Comparison of ENCODE assay signal across 8 mouse cellular contexts in the genomic region with DNA sequence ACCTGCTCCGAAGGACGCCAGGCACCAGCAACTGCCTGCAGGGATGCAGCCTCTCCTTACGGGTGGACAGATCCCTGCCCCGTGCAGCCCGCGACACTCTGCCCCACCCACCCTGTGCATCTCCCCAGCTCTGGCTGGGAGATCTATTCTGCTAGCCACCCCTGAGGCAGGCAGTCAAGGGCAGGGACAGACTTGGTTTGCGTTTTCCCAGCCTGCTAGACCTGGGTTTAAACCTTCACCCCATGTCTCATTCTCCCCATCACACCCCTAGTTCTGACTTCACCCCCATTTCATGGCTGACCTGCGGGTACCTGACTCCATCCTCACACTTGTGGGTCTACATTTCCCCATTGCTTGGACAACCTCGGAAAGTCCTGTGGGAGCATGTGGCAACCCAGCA. TPM values are rescaled to one million over a fixed set of nuclear protein-coding genes. Genes with fewer than 3 reads are reported as not detected.
A peak's percentile ranks its signal among the peaks of the same experiment; 100 is the strongest.
DNase-seq lines count a peak whose midpoint lies in the region; ATAC-seq lines count a peak whose summit lies in the region.

Gene Shisal1, minus strand, starts transcription at position 101 of the 400 bp plus-strand sequence.

- WGBS in embryonic facial prominence, embryonic 15.5 days = 11% methylated on average over 9 of the region's 9 CpGs
- 11% methylated on average over 9 of the region's 9 CpGs for WGBS in midbrain, embryonic 16.5 days

- peak within 1 kb of the TSS; percentile 52 for H3K4me3 ChIP-seq in embryonic facial prominence, embryonic 15.5 days (replicated peaks)
- H3K4me3 ChIP-seq in midbrain, embryonic 16.5 days (ENCODE audit: low read depth, low read length) = peak within 1 kb of the TSS; percentile 80

- peaks cover 26% of the 10 kb centered on the region for H3K4me1 ChIP-seq in embryonic facial prominence, embryonic 15.5 days
- peaks cover 34% of the 10 kb centered on the region for H3K4me1 ChIP-seq in midbrain, embryonic 16.5 days (ENCODE audit: control insufficient read depth, insufficient read depth, low read length)

- no peak for ATAC-seq in embryonic facial prominence, embryonic 15.5 days (ENCODE audit: insufficient number of reproducible peaks, low FRiP score, low TSS enrichment, low read depth)
- ATAC-seq in midbrain, embryonic 16.5 days = no peak
- no peak for ATAC-seq in CD4-positive, CD25-positive, alpha-beta regulatory T cell, adult 4 months
- ATAC-seq in erythroblast, adult 5-6 weeks (replicated peaks; ENCODE audit: low FRiP score, poor library complexity, severe bottlenecking) = no peak

- H3K27ac ChIP-seq in embryonic facial prominence, embryonic 15.5 days (replicated peaks) = no peak within 1 kb of the TSS
- peak within 1 kb of the TSS; percentile 80 for H3K27ac ChIP-seq in midbrain, embryonic 16.5 days (ENCODE audit: low read length)

- peak within 1 kb of the TSS; percentile 33 for H3K9ac ChIP-seq in embryonic facial prominence, embryonic 15.5 days
- H3K9ac ChIP-seq in midbrain, embryonic 16.5 days (ENCODE audit: low read depth, low read length) = peak within 1 kb of the TSS; percentile 89

- no peak for DNase-seq in layer of hippocampus, adult 18-20 months (ENCODE audit: low spot score in 2 of 2)
- no peak for DNase-seq in layer of hippocampus, adult 9-10 months (ENCODE audit: low spot score)
- DNase-seq in layer of hippocampus, postnatal 14 days (ENCODE audit: low spot score in 2 of 2) = no peak
- no peak for DNase-seq in cerebellum, postnatal 36 days

- H3K36me3 ChIP-seq in embryonic facial prominence, embryonic 15.5 days = no peaks in the 10 kb centered on the region
- H3K36me3 ChIP-seq in midbrain, embryonic 16.5 days (ENCODE audit: control insufficient read depth, insufficient read depth, low read length) = no peaks in the 10 kb centered on the region

- H3K9me3 ChIP-seq in embryonic facial prominence, embryonic 15.5 days (replicated peaks) = no peaks in the 10 kb centered on the region
- H3K9me3 ChIP-seq in midbrain, embryonic 16.5 days (replicated peaks; ENCODE audit: control insufficient read depth, low read length, poor library complexity, severe bottlenecking) = no peaks in the 10 kb centered on the region

- peak within 1 kb of the TSS; percentile 96 for H3K4me2 ChIP-seq in embryonic facial prominence, embryonic 15.5 days (replicated peaks)
- peak within 1 kb of the TSS; percentile 82 for H3K4me2 ChIP-seq in midbrain, embryonic 16.5 days (ENCODE audit: low read length)

- H3K27me3 ChIP-seq in embryonic facial prominence, embryonic 15.5 days = peaks cover 69% of the 10 kb centered on the region
- H3K27me3 ChIP-seq in midbrain, embryonic 16.5 days (ENCODE audit: control insufficient read depth, insufficient read depth, low read depth, low read length) = no peaks in the 10 kb centered on the region

RNA-seq across cellular contexts. Expression of gene Shisal1, which starts in this region (rescaled TPM):
- 10 to 100 TPM; 55.5 to 61.5 TPM for total RNA-seq in layer of hippocampus, adult 18-20 months (2021)
- 6.0 and 6.6 TPM in 2 replicates for polyA plus RNA-seq in embryonic facial prominence, embryonic 15.5 days (2015; fragmentation: Nextera tagmentation; extraction: Ambion mirVana)
- 10 to 100 TPM; 72.1 to 78.7 TPM for total RNA-seq in layer of hippocampus, postnatal 14 days (2021)
- polyA plus RNA-seq in midbrain, embryonic 16.5 days (2015; fragmentation: Nextera tagmentation; extraction: Ambion mirVana) = 20.3 and 24.1 TPM in 2 replicates
- polyA plus RNA-seq in CD4-positive, CD25-positive, alpha-beta regulatory T cell, adult 4 months (2017; shearing (Covaris generic)) = not detected
- not detected in 2 replicates for total RNA-seq in erythroblast, adult 5-6 weeks (2015; ENCODE audit: low replicate concordance)
- not detected in 2 replicates for total RNA-seq in erythroblast, adult 5-6 weeks (2017; ENCODE audit: low replicate concordance)

Comparison
In these comparisons a context has a peak if more than half of its experiments do, and no peak if none do; other contexts are left out.
1. RNA of gene Shisal1 (total RNA-seq): 72.1 to 78.7 TPM in layer of hippocampus, postnatal 14 days and 55.5 to 61.5 TPM in layer of hippocampus, adult 18-20 months; not detected in erythroblast, adult 5-6 weeks; every median in the first group is over 10 times any median in the second.